Comparison of ENCODE assay signal across 28 mouse cellular contexts in genomic region chr14:53904578-53904977, GRCm38 (mm10).
DNase-seq lines count a peak whose midpoint lies in the region; ATAC-seq and TF ChIP-seq lines count a peak whose summit lies in the region.
"Had no signal": no experiment of that assay in that cellular context is flagged by ENCODE, and none has a peak within 500 bp of the region (broad histone marks: within the 10 kb centered on the region; RNA-seq: fewer than 3 reads in every experiment).

No protein-coding gene starts in this region.

- peak; percentile 38 for DNase-seq in MEL (ENCODE audit: low read depth, low spot score)
- DNase-seq in B cell, adult 2 months = no peak
- no peak for DNase-seq in ovary, postnatal 36 days (ENCODE audit: low spot score)
- DNase-seq: adrenal gland, adult 8-10 months; adrenal gland, postnatal 25 days; cerebellum, adult 18-20 months; cerebellum, adult 9-11 months; cerebellum, postnatal 25 days; embryo, embryonic 11 days; gastrocnemius, postnatal 10 days; gastrocnemius, postnatal 36 days; heart, adult 11 months; kidney, adult 2 months had no signal

- WGBS in intestine, postnatal 0 days = 55% methylated on average over 3 of the region's 3 CpGs

- no peak overlapping the region for H3K4me3 ChIP-seq in MEL (ENCODE audit: control insufficient read depth in 1 of 2, insufficient read depth in 1 of 2, low read depth in 2 of 2, low read length in 2 of 2)
- no peak overlapping the region for H3K4me3 ChIP-seq in intestine, postnatal 0 days (ENCODE audit: low read depth, low read length)
- H3K4me3 ChIP-seq: embryonic facial prominence, embryonic 10.5 days; embryonic facial prominence, embryonic 13.5 days; erythroblast, embryonic 14.5 days; forebrain, embryonic 12.5 days; forebrain, embryonic 15.5 days had no signal

- H3K4me2 ChIP-seq in intestine, postnatal 0 days (replicated peaks; ENCODE audit: low read depth) = no peak overlapping the region
- H3K4me2 ChIP-seq: embryonic facial prominence, embryonic 13.5 days; forebrain, embryonic 12.5 days; forebrain, embryonic 15.5 days; heart, embryonic 11.5 days; hindbrain, embryonic 14.5 days had no signal

- H3K79me2 ChIP-seq in MEL (ENCODE audit: control insufficient read depth, insufficient read depth, low read length, poor library complexity) = no peaks in the 10 kb centered on the region

- H3K4me1 ChIP-seq in MEL (ENCODE audit: control insufficient read depth in 1 of 2, insufficient read depth in 2 of 2, low read length in 2 of 2) = no peaks in the 10 kb centered on the region
- no peaks in the 10 kb centered on the region for H3K4me1 ChIP-seq in intestine, postnatal 0 days (replicated peaks; ENCODE audit: control insufficient read depth, insufficient read depth, low read length)
- H3K4me1 ChIP-seq: embryonic facial prominence, embryonic 10.5 days; embryonic facial prominence, embryonic 13.5 days; forebrain, embryonic 12.5 days; forebrain, embryonic 15.5 days had no signal

- TF ChIP-seq EP300 in MEL (IDR thresholded peaks at IDR 0.05; ENCODE audit: low read depth in 1 of 2, low read length in 2 of 2) = no peak

- H3K27ac ChIP-seq in MEL (ENCODE audit: control insufficient read depth, low read depth, low read length) = no peak overlapping the region
- no peak overlapping the region for H3K27ac ChIP-seq in intestine, postnatal 0 days (ENCODE audit: low read depth, low read length)
- H3K27ac ChIP-seq: embryonic facial prominence, embryonic 10.5 days; embryonic facial prominence, embryonic 13.5 days; forebrain, embryonic 12.5 days; forebrain, embryonic 15.5 days; hindbrain, embryonic 14.5 days; hindbrain, postnatal 0 days had no signal

- H3K27me3 ChIP-seq in MEL (ENCODE audit: control insufficient read depth in 1 of 2, insufficient read depth in 2 of 2, low read length in 2 of 2) = peaks cover 3 to 5% of the 10 kb centered on the region in 2 experiments; a peak in 2 of 4 replicates
- H3K27me3 ChIP-seq in intestine, postnatal 0 days (replicated peaks; ENCODE audit: control insufficient read depth, insufficient read depth, low read length) = no peaks in the 10 kb centered on the region
- H3K27me3 ChIP-seq: embryonic facial prominence, embryonic 13.5 days; forebrain, embryonic 12.5 days; forebrain, embryonic 15.5 days had no signal

- H3K9ac ChIP-seq in MEL (ENCODE audit: control insufficient read depth, low read depth, low read length, poor library complexity, severe bottlenecking) = no peak overlapping the region
- no peak overlapping the region for H3K9ac ChIP-seq in intestine, postnatal 0 days (ENCODE audit: low read depth, low read length)
- H3K9ac ChIP-seq: embryonic facial prominence, embryonic 13.5 days; forebrain, embryonic 12.5 days; forebrain, embryonic 15.5 days; hindbrain, embryonic 14.5 days had no signal

- no peaks in the 10 kb centered on the region for H3K9me3 ChIP-seq in MEL (replicated peaks; ENCODE audit: insufficient read depth, low read length)
- H3K9me3 ChIP-seq in intestine, postnatal 0 days (ENCODE audit: control insufficient read depth) = no peaks in the 10 kb centered on the region
- H3K9me3 ChIP-seq: embryonic facial prominence, embryonic 13.5 days; forebrain, embryonic 12.5 days; forebrain, embryonic 15.5 days had no signal

- no peak for TF ChIP-seq RAD21 in MEL (IDR thresholded peaks at IDR 0.05; ENCODE audit: low read depth, low read length)

- TF ChIP-seq POLR2A in MEL (IDR thresholded peaks at IDR 0.05; ENCODE audit: control insufficient read depth in 1 of 2, insufficient read depth in 1 of 2, low read depth in 1 of 2, low read length in 2 of 2, poor library complexity in 1 of 2) = no peak

- no peak for TF ChIP-seq CTCF in MEL (IDR thresholded peaks at IDR 0.05 in 2 of 3, conservative IDR thresholded peaks at IDR 0.05 in 1 of 3; ENCODE audit: control insufficient read depth in 1 of 3, insufficient read depth in 1 of 3, low read depth in 2 of 3, low read length in 3 of 3, poor library complexity in 1 of 3, severe bottlenecking in 1 of 3)
- TF ChIP-seq CTCF in intestine, postnatal 0 days (IDR thresholded peaks at IDR 0.05; ENCODE audit: low read depth) = no peak

- no peaks in the 10 kb centered on the region for H3K36me3 ChIP-seq in MEL (ENCODE audit: control insufficient read depth in 1 of 2, insufficient read depth in 2 of 2, low read length in 2 of 2)
- no peaks in the 10 kb centered on the region for H3K36me3 ChIP-seq in intestine, postnatal 0 days (ENCODE audit: control insufficient read depth, insufficient read depth)
- H3K36me3 ChIP-seq: embryonic facial prominence, embryonic 10.5 days; embryonic facial prominence, embryonic 13.5 days; forebrain, embryonic 12.5 days; forebrain, embryonic 15.5 days had no signal

- peak; percentile 84 for ATAC-seq in common myeloid progenitor, adult 5-6 weeks (replicated peaks; ENCODE audit: low read depth, poor library complexity, severe bottlenecking)
- ATAC-seq in megakaryocyte progenitor cell, adult 5-6 weeks (replicated peaks; ENCODE audit: poor library complexity) = peak; percentile 77
- ATAC-seq in intestine, postnatal 0 days = no peak
- ATAC-seq: activated CD4-positive, CD25-positive, alpha-beta regulatory T cell, adult 4 months; CD4-positive, CD25-positive, alpha-beta regulatory T cell, adult 4 months; forebrain, embryonic 15.5 days; hindbrain, postnatal 0 days; inflammation-experienced regulatory T-cells, adult 6 months; intestine, embryonic 16.5 days had no signal

TF ChIP-seq in MEL, 35 proteins besides CTCF, POLR2A, EP300 and RAD21:
- TF ChIP-seq JUND (IDR thresholded peaks at IDR 0.05; ENCODE audit: low read depth, low read length) (no peak), POLR2AphosphoS2 (IDR thresholded peaks at IDR 0.05; ENCODE audit: low read length) (no peak), TBP (IDR thresholded peaks at IDR 0.05; ENCODE audit: low read depth, low read length) (no peak), CHD1 (IDR thresholded peaks at IDR 0.05; ENCODE audit: low read depth, low read length) (no peak), TAL1 (IDR thresholded peaks at IDR 0.05; ENCODE audit: low read length) (no peak), ZC3H11A (IDR thresholded peaks at IDR 0.05; ENCODE audit: low read depth, low read length) (no peak), MYB (IDR thresholded peaks at IDR 0.05; ENCODE audit: low read depth, low read length) (no peak), GABPA (IDR thresholded peaks at IDR 0.05; ENCODE audit: low read depth, low read length) (no peak), NELFE (IDR thresholded peaks at IDR 0.05; ENCODE audit: low read depth, low read length) (no peak), UBTF (IDR thresholded peaks at IDR 0.05; ENCODE audit: borderline replicate concordance, insufficient read depth, low read depth, low read length) (no peak), SMC3 (IDR thresholded peaks at IDR 0.05; ENCODE audit: low read depth, low read length) (no peak), TCF12 (IDR thresholded peaks at IDR 0.05; ENCODE audit: low read depth, low read length) (no peak), GATA1 (IDR thresholded peaks at IDR 0.05; ENCODE audit: low read depth, low read length) (no peak), NRF1 (IDR thresholded peaks at IDR 0.05; ENCODE audit: insufficient read depth, low read depth, low read length, poor library complexity, severe bottlenecking) (no peak), USF2 (IDR thresholded peaks at IDR 0.05; ENCODE audit: borderline replicate concordance in 1 of 2, insufficient read depth in 1 of 2, low read depth in 1 of 2, low read length in 2 of 2) (no peak), HCFC1 (IDR thresholded peaks at IDR 0.05; ENCODE audit: low read depth, low read length) (no peak), KAT2A (conservative IDR thresholded peaks at IDR 0.05; ENCODE audit: low read depth, low read length) (no peak)
